Mouse (Mus musculus) liver, adult 2 months (tissue): ENCODE measurements around the gene Tpbg.

ENCODE experiments used
- CTCF ChIP-seq: fragments of 200-500 bp; IDR thresholded peaks from 2 replicates; pipeline ENCODE4 v1.5.1; 2011; ENCODE audit warnings: low read depth, low read length, control low read depth
- POLR2A ChIP-seq: fragments of 200-500 bp; IDR thresholded peaks from 2 replicates; pipeline ENCODE4 v1.6.1; 2011; ENCODE audit warnings: low read length, control low read depth; ENCODE audit not compliant: insufficient read depth; ENCODE audit errors: extremely low read depth

- TF ChIP-seq CTCF (no peak), POLR2A (no peak)
Observed at GRCm38 (mm10) chr9:85842351-85843011, at the start of gene Tpbg.
